Mouse (Mus musculus) neural tube, embryonic 10.5 days (tissue): Measurements from ENCODE around the gene Vmn2r46.
"Not testable (repeated sequence)": the region's sequence is repeated elsewhere in the genome, so short reads cannot be mapped to it uniquely, and the experiment has no call there.

ENCODE experiments used
- DNase-seq: peaks from one replicate; pipeline ENCODE4 v3.0.0-alpha.2; 2017; ENCODE audit warnings: low spot score; ENCODE audit errors: extremely low spot score

Vmn2r46 gene

GRCm38 (mm10) chr7:9770471-9770870 lies at the start of gene Vmn2r46:
Gene Vmn2r46, minus strand, starts transcription at chr7:9770571.
- DNase-seq = not testable (repeated sequence)
